Mouse (Mus musculus): ENCODE data around the gene Tnf.
A peak's percentile ranks its signal among the peaks of the same experiment; 100 is the strongest.

Gene Tnf

DNA sequence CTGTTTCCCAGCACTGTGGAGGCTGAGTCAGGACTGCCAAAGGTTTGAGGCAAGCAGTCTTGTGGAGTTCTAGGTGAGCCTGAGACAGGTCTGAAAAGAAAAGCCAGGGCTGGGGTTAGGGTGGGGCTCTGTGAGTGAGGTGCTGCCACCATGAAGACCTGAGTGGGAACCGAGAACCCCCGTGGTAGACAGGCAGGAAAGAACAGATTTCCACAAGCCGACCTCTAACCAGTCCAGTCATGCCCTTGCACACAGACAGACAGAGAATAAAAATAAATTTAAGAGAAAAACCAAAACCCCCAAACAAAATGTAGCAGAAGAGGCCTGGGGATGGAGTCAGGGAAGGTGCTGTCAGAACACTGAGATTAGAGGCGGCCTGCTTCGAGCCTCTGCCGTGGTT is 26.4 kb downstream of the Tnf start:
- no peak for DNase-seq (ENCODE audit: extremely low spot score, low read depth, low spot score)

DNA sequence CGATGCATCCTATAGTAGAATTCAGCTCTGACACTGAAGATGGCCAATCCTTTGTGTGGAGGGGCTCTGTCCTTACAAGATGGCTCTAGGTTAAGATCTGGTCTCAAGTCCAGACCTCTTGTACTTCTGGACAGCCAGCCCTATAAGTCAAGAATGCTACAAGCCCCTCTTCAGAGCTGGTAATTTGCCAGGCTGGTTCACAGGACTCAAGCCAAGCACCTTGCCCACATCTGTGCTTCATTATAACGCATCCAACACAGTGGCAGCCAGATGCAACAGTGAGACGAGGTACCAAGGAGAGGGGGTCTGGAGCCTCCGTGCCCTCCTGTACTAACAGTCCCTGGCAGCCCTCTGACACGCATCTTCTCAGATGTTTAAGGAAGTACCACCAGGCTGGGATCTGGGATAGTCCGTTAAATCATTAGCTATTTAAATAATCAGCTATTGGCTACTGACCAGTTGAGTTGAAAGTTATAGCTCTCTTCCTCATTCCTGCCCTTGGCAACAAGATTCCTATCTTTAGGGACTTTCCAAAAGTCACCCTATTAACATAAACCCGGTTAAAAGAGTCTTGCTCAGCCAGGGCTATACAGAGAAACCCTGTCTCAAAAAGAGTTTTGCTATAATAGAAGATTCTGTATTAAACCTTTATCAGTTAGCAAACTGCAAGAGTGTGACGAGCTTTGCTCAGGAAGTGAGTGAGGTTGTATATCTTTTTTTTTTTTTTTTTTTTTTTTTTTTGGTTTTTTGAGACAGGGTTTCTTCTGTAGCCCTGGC is 27.4 kb downstream of the Tnf start:
- DNase-seq (ENCODE audit: extremely low spot score, low read depth, low spot score), result no peak

DNA sequence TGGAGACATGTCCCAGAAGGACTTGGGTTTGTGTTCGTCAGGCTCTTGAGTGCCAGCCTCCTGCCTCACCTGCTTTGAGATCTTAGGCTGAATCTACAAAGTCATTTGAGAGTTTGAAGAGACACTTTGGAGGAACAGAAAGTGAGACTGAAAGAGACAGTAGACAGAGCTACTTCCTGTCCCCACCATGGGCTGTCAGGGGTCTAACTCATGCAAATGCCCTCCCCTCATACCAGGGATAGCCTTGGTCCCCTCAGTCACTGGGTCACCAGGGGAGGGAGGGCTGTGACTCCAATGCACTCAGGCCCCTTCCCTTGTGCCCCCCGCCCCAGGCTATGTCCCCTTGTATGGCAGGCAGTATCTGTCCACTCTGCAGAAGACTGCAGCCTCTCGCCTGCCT is 28.5 kb downstream of the Tnf start:
- DNase-seq (ENCODE audit: extremely low spot score, low read depth, low spot score), result no peak

DNA sequence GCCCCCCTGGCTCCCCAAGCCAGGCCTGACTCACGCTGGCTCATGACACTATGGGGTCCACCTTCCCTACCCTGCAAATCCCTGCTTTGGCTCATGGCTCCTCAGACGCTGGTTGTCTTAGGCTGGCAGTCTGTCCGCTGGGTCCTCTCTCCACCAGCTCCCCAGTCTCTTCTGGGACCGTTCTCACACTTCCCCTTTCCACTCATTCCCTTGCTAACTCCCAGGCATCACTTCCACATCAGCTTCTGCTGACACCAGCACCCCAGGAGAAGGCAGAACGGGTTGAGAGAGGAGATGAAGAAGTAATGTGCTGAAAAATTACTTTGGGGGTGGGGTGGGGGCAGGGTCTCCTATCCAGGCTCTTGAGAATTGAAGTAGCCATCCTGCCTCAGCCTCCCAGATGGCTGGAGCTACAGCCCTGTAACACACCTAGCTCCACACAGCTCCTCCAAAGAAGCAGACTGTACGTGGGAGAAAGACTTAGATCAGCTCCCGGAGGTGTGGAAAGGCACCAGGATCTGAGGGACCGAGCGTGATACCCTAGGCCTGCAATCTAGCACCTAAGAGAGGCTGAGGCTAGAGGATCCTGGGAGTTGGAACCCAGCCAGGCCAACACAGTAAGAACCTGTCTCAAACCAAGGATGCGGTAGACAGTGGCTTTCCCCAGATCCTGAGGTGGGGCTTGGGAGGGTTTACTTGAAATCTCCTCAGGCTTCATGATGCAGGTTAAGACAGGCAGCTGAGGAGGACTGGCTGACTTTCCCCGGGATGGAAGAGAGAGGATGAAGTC is 29.2 kb downstream of the Tnf start:
- DNase-seq (ENCODE audit: extremely low spot score, low read depth, low spot score), result no peak

DNA sequence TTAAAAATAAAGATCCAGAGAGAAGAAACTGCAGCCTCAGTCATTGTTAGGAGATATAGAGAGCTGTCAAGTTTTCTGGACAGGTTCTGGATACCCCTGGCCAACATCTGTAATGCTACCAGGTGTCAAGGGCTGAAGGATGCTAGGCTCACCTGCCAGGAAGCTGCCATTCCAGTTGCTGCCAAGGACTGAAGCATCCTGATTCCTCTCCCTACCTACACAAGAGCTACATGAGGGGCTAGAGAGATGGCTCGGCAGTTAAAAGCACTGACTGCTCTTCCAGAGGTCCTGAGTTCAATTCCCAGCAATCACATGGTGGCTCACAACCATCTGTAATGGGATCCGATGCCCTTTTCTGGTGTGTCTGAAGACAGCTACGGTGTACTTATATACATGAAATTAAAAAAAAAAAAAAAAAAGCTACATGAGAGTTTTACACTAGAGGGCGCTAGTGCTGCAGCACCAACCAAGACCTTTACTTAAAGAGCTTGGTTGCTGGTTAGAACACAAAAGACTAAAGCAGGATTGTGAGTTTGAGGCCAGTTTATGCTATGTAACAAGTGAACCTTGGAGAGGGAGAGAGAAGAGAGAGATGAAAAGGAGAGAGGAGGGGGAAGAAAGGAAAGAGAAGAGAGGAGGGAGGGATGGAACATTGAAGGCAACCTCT is 33.1 kb downstream of the Tnf start:
- DNase-seq (ENCODE audit: extremely low spot score, low read depth, low spot score), result no peak

DNA sequence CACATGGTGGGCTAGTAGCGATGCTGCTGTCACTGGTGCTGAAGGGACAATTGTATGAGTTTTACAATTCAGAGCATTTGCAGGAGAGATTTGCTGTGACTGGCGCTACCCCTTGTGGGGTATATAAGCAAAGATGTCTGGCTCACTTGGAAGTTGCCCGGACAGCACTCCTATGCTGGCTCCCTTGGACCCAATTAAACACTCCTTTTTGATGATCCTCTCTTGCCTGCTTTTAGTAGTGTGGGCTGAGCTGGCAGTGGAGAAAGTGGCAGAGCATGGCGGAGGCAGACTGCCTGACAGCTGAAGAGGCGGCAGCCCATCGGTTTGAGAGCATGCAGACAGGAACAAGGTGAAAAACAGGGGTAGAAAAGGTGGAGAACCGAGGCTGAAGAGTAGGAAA is 34.0 kb downstream of the Tnf start:
- DNase-seq (ENCODE audit: extremely low spot score, low read depth, low spot score), result no peak

DNA sequence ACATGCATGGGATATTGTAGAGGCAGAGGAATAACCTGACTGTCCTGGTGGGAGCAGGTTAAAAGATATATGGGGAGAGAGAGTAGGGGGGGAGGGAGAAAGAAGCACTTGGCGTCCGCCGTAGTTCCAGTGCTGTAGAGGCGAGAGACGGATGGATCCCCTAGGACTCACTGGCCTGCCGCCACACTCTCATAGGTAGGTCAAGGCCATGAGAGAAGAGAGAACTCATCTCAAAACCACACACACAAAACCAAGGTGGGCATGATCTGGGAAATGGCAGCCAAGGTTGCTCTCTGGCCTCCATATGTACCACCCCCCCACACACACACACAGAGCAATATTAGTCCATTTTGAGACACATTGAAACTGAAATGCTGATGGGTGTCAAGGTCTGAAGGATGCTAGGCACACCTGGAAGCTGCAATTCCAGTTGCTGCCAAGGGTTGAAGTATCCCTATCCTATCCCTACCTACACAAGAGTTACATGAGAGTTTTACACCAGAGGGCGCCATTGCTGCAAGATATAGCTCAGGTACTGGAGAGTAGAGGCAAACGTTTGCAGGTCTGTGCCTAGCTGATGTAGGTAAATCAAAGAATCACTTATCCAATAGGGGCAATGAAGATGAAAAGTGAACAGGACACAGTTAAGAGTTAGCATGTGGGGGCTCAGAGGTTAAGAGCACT is 35.3 kb downstream of the Tnf start:
- no peak for DNase-seq (ENCODE audit: extremely low spot score, low read depth, low spot score)

DNA sequence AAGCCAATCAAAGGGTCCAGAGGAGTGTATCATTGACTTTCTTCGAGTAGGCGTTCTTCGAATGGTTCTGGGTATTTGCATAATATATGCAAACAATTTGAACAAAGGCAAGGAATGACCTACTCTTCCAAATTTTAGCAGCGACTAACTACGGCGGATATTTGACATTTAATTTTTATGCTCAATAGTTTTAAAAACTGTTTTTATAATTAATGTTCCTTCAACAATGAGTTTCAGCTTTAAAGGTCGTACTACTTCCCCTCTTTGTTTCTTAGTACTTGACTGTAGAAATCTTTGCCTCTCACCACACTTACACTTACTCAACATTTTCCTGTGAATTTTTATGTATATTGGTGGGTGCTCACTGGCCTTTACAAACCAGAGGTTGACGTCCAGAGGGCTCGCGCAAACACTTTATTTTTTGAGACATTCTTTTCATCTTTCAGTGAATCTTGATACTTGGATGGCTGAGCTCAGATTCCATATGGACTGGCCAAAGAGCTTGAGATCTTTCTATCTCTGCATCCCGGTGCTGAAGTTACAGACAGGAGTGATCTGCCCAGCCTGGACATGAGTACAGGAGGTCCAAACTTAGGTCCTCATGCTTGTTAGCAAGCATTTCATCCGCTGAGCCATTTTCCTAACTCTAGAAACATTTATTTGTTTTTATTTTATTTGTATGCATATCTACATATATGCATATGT is 36.2 kb downstream of the Tnf start:
- no peak for DNase-seq (ENCODE audit: extremely low spot score, low read depth, low spot score)

DNA sequence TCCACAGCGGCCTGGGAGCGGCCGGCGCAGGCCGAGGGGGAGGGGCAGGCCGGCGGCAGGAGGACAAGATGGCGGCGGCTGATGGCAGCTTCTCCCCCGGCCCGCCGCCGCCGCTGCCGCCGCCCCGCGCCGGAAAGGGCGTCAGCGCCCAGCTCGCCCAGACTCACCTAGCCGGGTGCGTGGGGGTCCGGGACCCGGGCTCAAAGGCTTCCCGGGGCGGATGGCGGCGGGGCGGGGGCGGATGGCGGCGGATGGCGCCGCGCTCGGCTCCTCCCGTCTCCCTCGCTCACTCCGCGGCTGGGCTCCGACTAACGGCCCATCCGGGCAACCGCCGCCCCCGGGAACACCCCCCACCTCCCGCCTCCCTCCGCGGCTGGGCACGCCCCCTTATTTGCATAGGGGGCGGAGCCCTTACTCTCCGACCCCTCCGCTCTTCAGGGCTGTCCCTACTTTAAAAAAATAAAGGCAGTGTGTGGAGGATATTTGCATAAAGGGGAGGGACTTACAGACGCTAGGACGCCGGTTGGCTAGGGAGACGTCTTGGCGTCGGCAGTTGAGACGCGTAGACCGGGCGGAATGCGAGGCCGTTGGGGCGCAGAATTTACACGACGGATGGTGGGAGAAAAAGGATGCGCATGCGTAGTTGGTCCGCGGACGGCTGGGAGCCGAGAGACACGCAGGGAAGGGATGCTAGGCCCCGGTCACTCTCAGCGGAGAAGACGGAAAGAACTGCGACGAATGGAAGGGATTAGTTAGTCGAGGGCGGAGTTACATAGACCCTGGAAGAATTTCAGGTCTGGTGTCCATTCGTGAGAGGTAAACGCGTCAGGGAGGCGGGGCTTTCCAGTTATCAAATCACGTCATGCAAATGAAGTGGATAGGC is 37.0 kb downstream of the Tnf start, which contains the start of gene Prrc2a:
Gene Prrc2a, minus strand, starts transcription at position 330 of the 883 bp plus-strand sequence.
- peak; percentile 93 for DNase-seq (ENCODE audit: extremely low spot score, low read depth, low spot score)

DNA sequence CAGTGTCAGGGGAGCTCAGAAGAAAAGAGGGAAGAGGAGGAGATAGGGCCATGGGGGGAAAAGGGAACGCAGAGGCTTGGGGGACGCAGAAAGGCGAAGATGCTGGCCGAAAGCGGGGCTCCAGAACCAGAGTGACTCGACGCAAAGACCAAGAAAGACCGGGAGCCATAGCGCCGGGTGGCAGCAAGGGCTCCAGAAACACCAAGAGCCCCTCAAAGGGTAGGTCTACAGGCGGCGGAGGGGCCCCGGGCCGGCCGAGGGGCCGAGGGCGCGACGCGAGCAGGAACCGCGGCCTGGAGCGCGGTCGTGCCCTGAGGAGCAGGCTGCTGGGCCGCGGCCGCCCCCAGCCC is 37.6 kb downstream of the Tnf start:
- DNase-seq (ENCODE audit: extremely low spot score, low read depth, low spot score), result no peak

DNA sequence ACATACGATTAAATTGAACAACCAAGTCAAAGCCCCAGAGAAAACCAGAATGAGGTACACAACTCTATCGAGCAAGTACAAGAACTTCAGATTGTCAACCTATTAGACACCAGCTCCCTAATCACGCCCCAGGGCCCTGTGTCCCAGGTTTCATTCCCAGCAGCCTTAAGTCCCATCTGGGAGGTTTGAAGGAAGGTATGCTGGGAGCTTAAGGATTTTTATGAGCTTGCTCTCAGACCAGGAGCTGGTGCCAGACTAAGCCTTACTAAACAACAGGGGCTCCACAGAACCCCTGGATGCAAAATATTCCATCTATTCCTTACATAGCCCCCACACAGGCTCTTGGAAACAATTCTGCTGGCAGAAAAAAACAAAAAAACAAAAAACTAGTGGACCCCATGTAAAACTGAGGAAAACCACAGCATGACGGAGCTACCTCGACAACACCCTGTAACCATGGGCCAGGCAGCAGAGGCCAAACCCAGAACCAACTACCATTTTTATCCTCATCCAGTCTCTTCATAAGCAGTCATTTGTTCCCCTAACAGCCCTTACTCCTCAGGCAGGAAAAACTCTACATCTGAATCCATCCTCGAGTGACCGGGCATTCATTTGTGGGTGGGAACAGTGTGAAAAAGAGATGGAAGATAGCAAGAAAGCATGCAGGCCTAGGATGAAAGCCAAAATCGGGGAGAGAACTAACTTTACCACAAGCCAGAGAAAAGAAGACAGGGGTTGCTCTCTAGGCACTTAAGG is 38.3 kb downstream of the Tnf start:
- no peak for DNase-seq (ENCODE audit: extremely low spot score, low read depth, low spot score)

DNA sequence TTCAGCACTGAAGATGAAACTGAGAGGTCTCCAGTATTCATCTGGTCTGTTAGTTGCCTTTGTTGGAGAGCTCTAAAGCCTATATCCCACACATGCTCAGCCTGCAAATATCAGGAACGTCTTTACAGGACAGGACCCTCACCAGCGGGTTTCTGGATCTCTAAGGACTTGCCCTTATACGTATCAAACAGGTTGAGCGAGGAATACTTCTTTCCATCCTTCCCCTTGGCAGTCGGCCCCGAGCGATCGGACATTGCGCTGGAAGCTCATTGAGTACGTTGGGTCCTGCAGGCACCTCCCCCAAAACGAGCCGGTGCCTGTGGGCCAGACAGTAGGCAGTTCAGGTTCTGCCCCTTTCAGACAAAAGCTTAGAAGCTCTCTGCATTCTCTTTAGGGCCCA is 39.1 kb downstream of the Tnf start:
- DNase-seq (ENCODE audit: extremely low spot score, low read depth, low spot score), result no peak

DNA sequence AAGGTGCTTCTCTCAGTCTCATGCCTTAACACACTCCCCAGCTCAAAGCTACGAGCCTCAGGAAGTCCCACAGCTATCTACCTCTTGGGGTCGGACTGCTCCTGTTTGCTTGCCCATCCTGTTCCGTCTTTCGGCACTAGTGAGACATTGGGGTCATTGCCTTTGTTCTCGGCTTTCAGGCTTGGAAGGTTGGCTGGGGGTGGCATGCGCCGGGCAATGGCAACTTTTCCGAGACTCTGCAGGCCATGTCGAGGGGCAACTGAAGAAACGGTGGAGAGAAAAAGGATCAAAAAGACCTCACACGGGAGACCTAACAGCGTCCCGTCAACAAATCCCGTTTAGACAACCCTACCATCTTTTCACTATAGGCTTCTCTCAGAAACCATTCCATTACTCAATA is 39.7 kb downstream of the Tnf start:
- no peak for DNase-seq (ENCODE audit: extremely low spot score, low read depth, low spot score)

DNA sequence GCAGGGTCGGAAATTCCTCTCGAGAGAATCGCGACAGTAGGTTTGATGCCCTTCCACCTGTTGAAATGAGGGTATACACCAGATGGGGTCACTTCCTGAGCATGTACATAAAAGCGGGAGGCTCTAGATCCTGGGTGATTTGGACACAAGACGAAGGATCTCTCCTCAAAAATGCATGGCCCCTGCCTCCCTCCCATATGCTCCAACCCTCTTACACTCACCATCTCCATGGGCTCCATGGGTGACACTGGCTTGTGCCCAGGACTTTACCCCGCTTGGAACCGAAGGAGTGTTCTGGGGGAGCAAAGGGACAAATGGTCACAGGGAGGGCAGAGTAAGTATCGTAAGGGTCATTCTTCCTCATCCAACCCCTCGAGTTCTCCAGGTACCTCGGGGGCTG is 40.4 kb downstream of the Tnf start:
- DNase-seq (ENCODE audit: extremely low spot score, low read depth, low spot score), result no peak

DNA sequence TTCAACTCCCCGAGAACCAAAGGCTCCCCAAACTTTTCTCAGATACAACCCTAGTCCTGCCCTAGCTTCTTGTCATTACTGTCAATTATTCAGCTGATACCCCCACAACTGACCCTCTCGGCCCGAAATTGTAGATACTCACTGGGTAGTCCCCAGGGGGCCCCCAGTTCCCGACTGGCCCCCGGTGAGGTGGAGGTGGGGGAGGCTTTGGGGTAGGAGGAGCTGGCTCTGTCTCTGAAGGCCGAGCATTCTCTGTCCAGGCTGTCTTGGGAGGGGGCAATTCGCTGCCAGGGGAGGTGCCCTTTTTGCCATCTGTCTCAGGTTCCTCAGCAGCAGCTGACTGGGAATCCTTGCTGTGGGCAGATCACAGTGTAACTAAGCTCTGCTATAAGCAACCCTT is 42.2 kb downstream of the Tnf start:
- no peak for DNase-seq (ENCODE audit: extremely low spot score, low read depth, low spot score)

DNA sequence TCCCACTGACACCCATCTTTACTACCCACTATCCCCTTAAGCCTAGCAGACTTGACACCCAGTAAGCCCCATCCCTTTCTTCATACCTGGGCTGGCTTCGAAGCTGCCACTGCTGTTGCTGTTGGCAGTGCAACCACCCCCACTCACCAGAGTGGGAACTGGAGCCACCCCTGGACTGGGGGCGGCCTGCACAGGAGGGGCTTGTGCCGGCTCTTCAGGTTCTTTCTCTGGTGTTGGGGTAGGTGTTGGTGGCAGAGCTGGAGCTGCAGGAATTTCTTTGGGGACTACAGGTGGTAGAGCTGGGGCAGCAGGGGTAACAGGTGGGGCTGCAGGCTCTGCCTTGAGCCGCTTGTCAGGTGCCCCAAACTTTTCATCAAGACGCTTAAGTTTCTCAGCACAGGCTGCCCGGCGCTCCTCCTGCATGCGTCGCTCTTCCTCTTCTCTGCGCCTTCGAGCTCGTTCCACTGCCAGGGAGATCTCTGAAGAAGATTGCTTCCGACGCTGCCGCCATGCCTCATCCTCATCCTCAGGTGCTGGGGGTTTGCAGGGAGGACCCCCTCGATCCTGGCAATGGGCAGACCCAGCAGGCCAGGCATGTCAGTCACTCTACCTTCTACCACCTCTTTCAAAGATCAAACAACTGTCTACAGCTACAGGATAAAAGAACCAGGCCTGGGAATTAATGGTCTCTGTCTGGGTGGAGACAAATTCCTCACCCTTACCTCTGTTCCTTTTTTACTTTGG is 42.8 kb downstream of the Tnf start:
- DNase-seq (ENCODE audit: extremely low spot score, low read depth, low spot score), result no peak

DNA sequence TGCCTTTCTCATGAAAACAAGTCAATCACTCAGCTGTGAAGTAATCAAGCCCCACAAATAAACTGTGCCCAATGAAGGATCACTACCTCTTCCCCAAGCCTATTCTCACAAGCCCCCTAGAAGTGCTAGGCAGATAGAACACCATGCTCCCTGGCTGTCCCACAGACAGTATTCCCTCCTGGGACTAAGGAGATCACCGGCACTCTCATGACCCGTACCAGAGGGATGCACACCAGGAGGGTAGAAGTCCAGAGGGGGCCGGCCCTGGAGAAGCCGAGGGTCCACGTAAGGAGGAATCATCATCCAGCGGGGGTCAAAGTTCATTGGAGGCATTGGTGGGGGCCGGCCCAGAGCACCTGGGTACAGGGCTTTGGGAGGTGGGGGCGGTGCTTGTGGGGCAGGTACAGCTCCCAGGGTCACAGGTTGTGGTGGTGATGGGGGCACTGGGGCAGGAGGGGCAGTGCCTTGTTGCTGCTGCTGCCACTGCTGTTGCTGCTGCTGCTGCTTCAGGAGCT is 44.1 kb downstream of the Tnf start:
- DNase-seq (ENCODE audit: extremely low spot score, low read depth, low spot score), result no peak

DNA sequence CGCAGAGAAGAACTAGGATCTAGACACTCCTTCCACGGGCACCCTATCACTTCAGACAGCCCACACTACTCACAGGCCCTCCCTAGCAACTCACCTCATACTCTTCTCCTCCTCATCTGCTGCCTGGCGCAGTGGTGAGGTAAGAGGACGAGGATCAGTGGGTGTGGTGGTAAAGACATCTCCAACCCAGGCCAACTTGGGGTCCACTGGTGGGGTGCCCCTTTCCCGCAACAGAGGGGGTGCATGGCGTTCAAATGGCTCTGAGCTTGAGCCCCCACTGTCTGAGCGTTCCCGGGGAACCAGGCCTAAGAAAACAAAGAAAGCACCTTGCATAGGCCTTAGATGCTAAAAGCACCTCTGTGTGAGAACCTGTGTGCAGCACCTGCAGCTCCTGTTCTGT is 44.6 kb downstream of the Tnf start:
- DNase-seq (ENCODE audit: extremely low spot score, low read depth, low spot score), result no peak
